Mouse (Mus musculus) Muller cell, postnatal 12 days (primary cell): ENCODE measurements at regions not wholly inside any gene's neighbourhood (a gene's known extent, or its start where the extent isn't known, plus 50 kb on each side); places are given as distances from the start of the nearest gene placed in this dataset.

Experiments used
- DNase-seq: peaks from one replicate; pipeline ENCODE4 v3.0.0-alpha.2; 2015; ENCODE audit errors: inconsistent ontology term

DNA sequence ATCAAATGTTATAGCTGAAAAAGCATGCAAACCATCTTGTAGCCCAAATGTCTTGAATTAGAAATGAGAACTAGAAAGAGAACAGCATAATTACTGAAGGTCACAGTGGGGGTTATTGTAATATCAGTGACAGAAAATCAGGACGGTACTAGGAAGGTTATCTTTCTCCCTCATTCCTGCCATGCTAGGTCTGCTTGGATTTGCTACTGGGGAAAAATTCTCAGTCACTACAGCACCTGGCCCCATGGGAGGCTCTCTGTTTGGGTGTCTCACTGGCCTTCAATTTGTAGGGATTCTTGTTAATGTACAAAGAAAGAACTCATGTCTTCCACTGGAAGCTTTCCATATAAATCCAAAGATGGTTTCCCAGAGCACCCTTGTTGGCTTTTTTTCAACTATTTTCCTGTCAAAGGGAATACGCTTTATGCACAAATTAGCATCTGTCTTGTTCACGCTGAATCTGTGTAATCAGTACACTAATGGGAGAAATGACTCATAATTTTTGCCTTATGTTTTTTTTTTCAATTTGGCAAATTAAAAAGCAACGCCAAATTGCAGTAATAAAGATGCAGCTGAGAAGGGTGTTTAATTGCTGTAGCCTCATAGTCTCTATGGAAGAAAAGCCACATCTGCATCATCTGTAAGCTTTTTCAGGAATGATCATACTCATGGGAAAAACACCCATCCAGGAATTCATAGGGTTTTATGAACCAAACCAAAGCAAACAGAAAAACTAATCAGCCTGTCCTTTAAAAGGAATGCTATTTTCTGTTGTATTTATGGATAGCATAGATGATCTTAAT lies 290.2 kb upstream of the Arhgef26 start:
- peak; percentile 74 for DNase-seq

GRCm38 (mm10) chr3:62054237-62054636 lies 283.9 kb upstream of the Arhgef26 start:
- no peak for DNase-seq

- no peak for DNase-seq
These were observed 259.6 kb upstream of the Arhgef26 start for GRCm38 (mm10) chr3:62078511-62078910.

- no peak for DNase-seq
These were observed 252.6 kb upstream of the Arhgef26 start for GRCm38 (mm10) chr3:62085544-62085943.

DNA sequence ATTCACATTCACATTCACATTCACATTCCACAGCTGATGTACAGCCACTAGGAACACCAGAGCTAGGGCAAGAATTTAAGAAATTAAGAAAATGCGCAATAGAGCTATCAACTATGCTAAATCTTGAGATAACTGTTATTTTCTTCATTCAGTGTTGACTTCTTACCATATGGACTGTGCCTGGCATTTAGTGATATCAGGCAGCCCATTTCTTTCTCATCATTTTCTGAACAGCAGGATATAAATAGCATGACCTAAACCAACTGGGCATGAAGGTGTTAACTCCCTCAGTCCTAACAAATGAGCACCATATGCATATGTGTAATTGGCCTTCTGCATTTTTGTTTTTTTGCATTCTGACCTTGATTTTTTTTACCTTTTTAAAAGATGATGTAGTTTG lies 250.9 kb upstream of the Arhgef26 start:
- no peak for DNase-seq

- DNase-seq = no peak
These were observed 235.0 kb upstream of the Arhgef26 start for GRCm38 (mm10) chr3:62103101-62103500.

DNA sequence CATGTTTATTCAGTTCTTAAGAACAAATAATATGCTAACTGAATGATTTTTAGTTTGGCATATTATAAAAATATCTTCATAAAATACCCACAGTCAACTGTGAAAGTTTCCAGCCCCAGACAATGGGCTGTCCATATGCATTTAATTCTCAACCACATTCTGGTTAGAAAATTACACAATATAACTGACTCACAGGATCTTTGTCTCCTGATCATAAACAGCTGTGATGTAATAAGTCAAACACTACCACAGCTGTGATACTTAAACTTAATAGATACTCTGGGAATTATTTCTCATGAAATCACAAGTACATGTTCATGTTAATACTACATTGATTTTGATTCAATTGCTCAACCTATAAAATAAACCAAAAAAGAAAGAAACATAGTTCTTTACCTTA lies 234.3 kb upstream of the Arhgef26 start:
- peak; percentile 31 for DNase-seq

- peak; percentile 91 for DNase-seq
These were observed 233.6 kb upstream of the Arhgef26 start for GRCm38 (mm10) chr3:62104560-62104959.

- DNase-seq = no peak
These were observed 230.8 kb upstream of the Arhgef26 start for GRCm38 (mm10) chr3:62107339-62107738.
